Comparison of ENCODE assay signal across 13 mouse cellular contexts in genomic region chr8:84557936-84558335, GRCm38 (mm10).
"Had no signal": no experiment of that assay in that cellular context is flagged by ENCODE, and none has a peak within 500 bp of the region (broad histone marks: within the 10 kb centered on the region; RNA-seq: fewer than 3 reads in every experiment).

No protein-coding gene starts in this region.

- H3K4me3 ChIP-seq: liver, embryonic 13.5 days; midbrain, embryonic 12.5 days had no signal

- H3K4me2 ChIP-seq: liver, embryonic 13.5 days had no signal

- DNase-seq: kidney, adult 11 months; kidney, adult 9 months; kidney, postnatal 14 days; kidney, postnatal 4 days; liver, embryonic 13.5 days; lung, adult 2 months; lung, postnatal 14 days; lung, postnatal 4 days; thymus, adult 2 months; thymus, postnatal 14 days; thymus, postnatal 4 days had no signal

- H3K27ac ChIP-seq: liver, embryonic 13.5 days; midbrain, embryonic 12.5 days; stomach, postnatal 0 days had no signal

- H3K9ac ChIP-seq: liver, embryonic 13.5 days; midbrain, embryonic 12.5 days had no signal

- H3K9me3 ChIP-seq: liver, embryonic 13.5 days; midbrain, embryonic 12.5 days had no signal

- H3K36me3 ChIP-seq: liver, embryonic 13.5 days had no signal
